Mouse (Mus musculus): ENCODE measurements around the gene Prr27. TPM values are rescaled to one million over a fixed set of nuclear protein-coding genes. Genes with fewer than 3 reads are reported as not detected.

Prr27 gene
- not detected for polyA plus RNA-seq (2017; shearing (Covaris generic))

GRCm38 (mm10) chr5:87825386-87825785 is at the start of gene Prr27:
Prr27 (plus strand) TSS chr5:87825686.

GRCm38 (mm10) chr5:87807782-87808181 is 17.7 kb upstream of the Prr27 start, which contains the start of gene Csn1s2b:
Csn1s2b (plus strand) TSS chr5:87808082.

GRCm38 (mm10) chr5:87884729-87885128 is 59.2 kb downstream of the Prr27 start, which contains the start of gene Odam:
Odam (plus strand) TSS chr5:87885029.

Other genes with a start within 250 kb of the Prr27 start
- not detected for gene Sult1e1, start 234.1 kb upstream of the Prr27 start, polyA plus RNA-seq (2017; shearing (Covaris generic))
- gene Csn1s1, start 159.5 kb upstream of the Prr27 start, polyA plus RNA-seq (2017; shearing (Covaris generic)) = 0.68 TPM
- not detected for gene Csn2, start 126.1 kb upstream of the Prr27 start, polyA plus RNA-seq (2017; shearing (Covaris generic))
- not detected for gene Csn1s2a, start 51.1 kb upstream of the Prr27 start, polyA plus RNA-seq (2017; shearing (Covaris generic))
- gene Csn1s2b, start 17.6 kb upstream of the Prr27 start, polyA plus RNA-seq (2017; shearing (Covaris generic)) = not detected
- gene Odam, start 59.3 kb downstream of the Prr27 start, polyA plus RNA-seq (2017; shearing (Covaris generic)) = not detected
- gene Csn3, start 99.9 kb downstream of the Prr27 start, polyA plus RNA-seq (2017; shearing (Covaris generic)) = not detected
- not detected for gene 2310003L06Rik, start 143.8 kb downstream of the Prr27 start, polyA plus RNA-seq (2017; shearing (Covaris generic))
- gene Gm28434, start 143.8 kb downstream of the Prr27 start, polyA plus RNA-seq (2017; shearing (Covaris generic)) = not detected
- not detected for gene Cabs1, start 153.8 kb downstream of the Prr27 start, polyA plus RNA-seq (2017; shearing (Covaris generic))
- not detected for gene Smr3a, start 176.9 kb downstream of the Prr27 start, polyA plus RNA-seq (2017; shearing (Covaris generic))